Mouse (Mus musculus) G1E (cell line): ENCODE results near the gene Cideb.

ENCODE experiments used
- CTCF ChIP-seq: IDR thresholded peaks from 2 replicates; pipeline ENCODE4 v1.5.1; 2012; ENCODE audit warnings: low read depth, low read length, inconsistent platforms, mixed read lengths
- GATA1 ChIP-seq: IDR thresholded peaks from 2 replicates; pipeline ENCODE4 v1.6.1; 2012; ENCODE audit warnings: borderline replicate concordance, low read length, inconsistent platforms, mixed read lengths
- TAL1 ChIP-seq: conservative IDR thresholded peaks from 2 replicates; pipeline ENCODE4 v1.6.1; 2012; ENCODE audit warnings: low read depth, low read length, inconsistent platforms, mixed read lengths

DNA sequence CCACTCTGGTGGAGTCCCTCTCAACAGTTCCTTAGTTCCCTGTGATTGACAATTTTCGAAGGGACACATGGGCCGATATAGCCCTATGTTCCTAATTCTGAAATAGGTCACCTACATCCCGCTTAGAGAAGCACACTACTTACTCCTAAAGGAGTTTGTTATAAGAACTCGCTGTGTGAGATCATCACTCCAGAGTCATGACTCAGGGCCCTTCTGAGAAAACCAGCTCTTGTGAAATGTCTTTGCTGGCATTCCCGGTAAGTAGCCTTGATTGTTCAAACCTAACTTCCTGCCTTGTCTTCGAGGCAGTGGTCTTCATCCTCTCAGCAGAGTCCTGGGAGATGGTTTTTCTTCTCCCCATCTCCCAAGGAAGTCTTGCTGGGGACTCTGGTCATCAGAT is 10.3 kb upstream of the Cideb start:
- TF ChIP-seq CTCF (no peak), TAL1 (no peak), GATA1 (no peak)
